ENCODE assay signal across 14 mouse cellular contexts in genomic region chr1:158739132-158739919, GRCm38 (mm10).
A peak's percentile ranks its signal among the peaks of the same experiment; 100 is the strongest.
DNase-seq lines count a peak whose midpoint lies in the region; ATAC-seq and TF ChIP-seq lines count a peak whose summit lies in the region.
"Had no signal": no experiment of that assay in that cellular context is flagged by ENCODE, and none has a peak within 500 bp of the region (broad histone marks: within the 10 kb centered on the region; RNA-seq: fewer than 3 reads in every experiment).

No protein-coding gene starts in this region.

- H3K27ac ChIP-seq in embryonic facial prominence, embryonic 14.5 days (replicated peaks; ENCODE audit: low read depth, low read length): peak overlapping the region; percentile 17
- H3K27ac ChIP-seq: heart, embryonic 15.5 days; lung, embryonic 15.5 days had no signal

- no peak for ATAC-seq in embryonic facial prominence, embryonic 14.5 days (ENCODE audit: low read depth)
- ATAC-seq: CD4-positive, CD25-positive, alpha-beta regulatory T cell, adult 4 months; intestine, embryonic 16.5 days had no signal

- H3K27me3 ChIP-seq in embryonic facial prominence, embryonic 14.5 days (replicated peaks; ENCODE audit: control insufficient read depth, insufficient read depth, low read length): no peaks in the 10 kb centered on the region
- H3K27me3 ChIP-seq: heart, embryonic 15.5 days; lung, embryonic 15.5 days had no signal

- TF ChIP-seq POLR2A in lung, adult 2 months (IDR thresholded peaks at IDR 0.05; ENCODE audit: borderline replicate concordance, extremely low read depth, low read depth, low read length): no peak

- H3K9me3 ChIP-seq in embryonic facial prominence, embryonic 14.5 days (ENCODE audit: control insufficient read depth, low read length): no peaks in the 10 kb centered on the region
- H3K9me3 ChIP-seq: heart, embryonic 15.5 days; lung, embryonic 15.5 days had no signal

- no peaks in the 10 kb centered on the region for H3K4me1 ChIP-seq in lung, adult 2 months (ENCODE audit: control insufficient read depth, insufficient read depth, low read length)
- peaks cover 5% of the 10 kb centered on the region; the same call in 1 of the 2 replicates for H3K4me1 ChIP-seq in embryonic facial prominence, embryonic 14.5 days (ENCODE audit: control insufficient read depth, insufficient read depth, low read length)
- H3K4me1 ChIP-seq: heart, embryonic 15.5 days; lung, embryonic 15.5 days had no signal

- H3K9ac ChIP-seq in embryonic facial prominence, embryonic 14.5 days (ENCODE audit: low read depth, low read length): no peak overlapping the region
- H3K9ac ChIP-seq: heart, embryonic 15.5 days; lung, embryonic 15.5 days had no signal

- 41% methylated on average over 5 of the region's 5 CpGs for WGBS in lung, adult 2 months
- WGBS in embryonic facial prominence, embryonic 14.5 days: 19% methylated on average over 5 of the region's 5 CpGs

- no peak overlapping the region for H3K4me3 ChIP-seq in lung, adult 2 months (replicated peaks; ENCODE audit: extremely low read depth, low read depth, low read length)
- H3K4me3 ChIP-seq in embryonic facial prominence, embryonic 14.5 days (ENCODE audit: low read depth, low read length): no peak overlapping the region
- H3K4me3 ChIP-seq: heart, embryonic 15.5 days; lung, embryonic 15.5 days had no signal

- H3K4me2 ChIP-seq in embryonic facial prominence, embryonic 14.5 days (ENCODE audit: low read depth, low read length): no peak overlapping the region
- H3K4me2 ChIP-seq: heart, embryonic 15.5 days; lung, embryonic 15.5 days had no signal

- no peak for TF ChIP-seq CTCF in lung, adult 2 months (IDR thresholded peaks at IDR 0.05; ENCODE audit: insufficient read depth, low read length)

- no peaks in the 10 kb centered on the region for H3K36me3 ChIP-seq in embryonic facial prominence, embryonic 14.5 days (ENCODE audit: control insufficient read depth, insufficient read depth, low read length)
- H3K36me3 ChIP-seq: heart, embryonic 15.5 days; lung, embryonic 15.5 days had no signal

- peak; percentile 51 for DNase-seq in gastrocnemius, adult 18-20 months (ENCODE audit: low spot score)
- DNase-seq in gastrocnemius, postnatal 10 days: no peak
- peak; percentile 4 for DNase-seq in lung, postnatal 36 days
- no peak for DNase-seq in lung, adult 2 months
- DNase-seq in embryonic facial prominence, embryonic 14.5 days (ENCODE audit: low spot score): peak; percentile 64
- DNase-seq in heart, adult 9 months (ENCODE audit: low spot score in 2 of 2): peak; percentile 44 to 68
- DNase-seq in right cerebral cortex, postnatal 4 days: no peak
- no peak for DNase-seq in embryo, embryonic 10.5 days (ENCODE audit: low spot score)
- DNase-seq: cerebellum, postnatal 25 days; thymus, postnatal 36 days had no signal

Comparison
In these comparisons a context has a peak if more than half of its experiments do, and no peak if none do; other contexts are left out.
1. DNase-seq: peak in gastrocnemius, adult 18-20 months (single experiment), lung, postnatal 36 days (single experiment), embryonic facial prominence, embryonic 14.5 days (single experiment) and heart, adult 9 months (2 of 2); none in gastrocnemius, postnatal 10 days (single experiment), lung, adult 2 months (single experiment), right cerebral cortex, postnatal 4 days (single experiment) and embryo, embryonic 10.5 days (single experiment).